Mouse (Mus musculus) midbrain, postnatal 0 days (tissue): Measurements from ENCODE around the gene Mmp19. TPM values are rescaled to one million over a fixed set of nuclear protein-coding genes. Genes with fewer than 3 reads are reported as not detected.

Experiments
- ATAC-seq: fragments of 200-750 bp; cut with Nextera tagmentation; 2 replicates; pipeline ENCODE4 v1.8.0; 2017; ENCODE audit warnings: moderate number of reproducible peaks, mild to moderate bottlenecking, moderate TSS enrichment, moderate library complexity; ENCODE audit not compliant: low FRiP score
- DNase-seq: peaks from one replicate; pipeline ENCODE4 v3.0.0-alpha.2; 2015; ENCODE audit warnings: low spot score
- H3K27ac ChIP-seq: fragments of 300-500 bp; sonication (generic); 2 replicates; pipeline ENCODE4 v1.5.1; 2014; ENCODE audit warnings: low read depth, mild to moderate bottlenecking, low read length, mixed read lengths
- H3K27me3 ChIP-seq: fragments of 300-500 bp; sonication (generic); 2 replicates; pipeline ENCODE4 v1.6.1; 2014; ENCODE audit warnings: low read length, control low read depth, mixed read lengths; ENCODE audit not compliant: insufficient read depth
- H3K36me3 ChIP-seq: fragments of 300-500 bp; sonication (generic); 2 replicates; pipeline ENCODE4 v1.6.1; 2014; ENCODE audit warnings: low read length, control low read depth, mixed read lengths; ENCODE audit not compliant: insufficient read depth
- H3K4me1 ChIP-seq: fragments of 300-500 bp; sonication (generic); 2 replicates; pipeline ENCODE4 v1.6.1; 2014; ENCODE audit warnings: mild to moderate bottlenecking, control low read depth, antibody characterized with exemption, low read length, mixed read lengths; ENCODE audit not compliant: insufficient read depth
- H3K4me2 ChIP-seq: fragments of 300-500 bp; sonication (generic); 2 replicates; pipeline ENCODE4 v1.6.1; 2014; ENCODE audit warnings: low read depth, mild to moderate bottlenecking, low read length, mixed read lengths; ENCODE audit not compliant: poor library complexity, severe bottlenecking
- H3K4me3 ChIP-seq: fragments of 300-500 bp; sonication (generic); 2 replicates; pipeline ENCODE4 v1.5.1; 2014; ENCODE audit warnings: low read depth, mild to moderate bottlenecking, low read length, moderate library complexity
- H3K9ac ChIP-seq: fragments of 300-500 bp; sonication (generic); replicated peaks from 2 replicates; pipeline ENCODE4 v1.6.1; 2014; ENCODE audit warnings: mild to moderate bottlenecking, low read length, moderate library complexity, mixed read lengths; ENCODE audit not compliant: poor library complexity, severe bottlenecking
- H3K9me3 ChIP-seq: fragments of 300-500 bp; sonication (generic); 2 replicates; pipeline ENCODE4 v1.6.1; 2016; ENCODE audit warnings: low read length, control low read depth
- CTCF ChIP-seq: IDR thresholded peaks from 2 replicates; pipeline ENCODE4 v1.5.1; 2016; ENCODE audit warnings: antibody characterized with exemption, mild to moderate bottlenecking
- WGBS: fragments of 180-500 bp; shearing (Covaris S2); extraction: QIAGEN DNeasy Blood & Tissue Kit; methylation state at CpG from one replicate; pipeline ENCODE4 v1.1.7; 2014; 5-methylcytosine and 5-hydroxymethylcytosine counted together
- polyA plus RNA-seq: library from polyadenylated mRNA; unstranded; fragments of >200 nt; fragmentation: Nextera tagmentation; extraction: Ambion mirVana; gene quantifications from 2 replicates; pipeline ENCODE4 v1.2.1, GENCODE M21; 2015
- total RNA-seq: library from RNA; depleted of rRNA; stranded (reverse); fragments of >200 nt; gene quantifications from 2 replicates; pipeline ENCODE4 v1.2.3, GENCODE M21; 2014; rRNA removed

The Mmp19 gene
- total RNA-seq (1.3 and 1.8 TPM in 2 replicates), polyA plus RNA-seq (0.29 and 0.54 TPM in 2 replicates)

- H3K27ac ChIP-seq, result no peak within 1 kb of the TSS
- ATAC-seq (no peak), DNase-seq (no peak)
- H3K9me3 ChIP-seq, result no peaks in the 10 kb centered on the region
- H3K4me1 ChIP-seq, result no peaks in the 10 kb centered on the region
- H3K27me3 ChIP-seq, result no peaks in the 10 kb centered on the region
- H3K4me2 ChIP-seq, result no peak within 1 kb of the TSS
- no peak within 1 kb of the TSS for H3K9ac ChIP-seq
- TF ChIP-seq CTCF, result no peak
- no peak within 1 kb of the TSS for H3K4me3 ChIP-seq
- WGBS, result 56% methylated on average over 7 of the region's 7 CpGs
- no peaks in the 10 kb centered on the region for H3K36me3 ChIP-seq
These were observed at the start of gene Mmp19 for GRCm38 (mm10) chr10:128790398-128791124. Mmp19 (plus strand) TSS chr10:128790910.

- Histone ChIP-seq H3K4me1 (no peaks in the 10 kb centered on the region; the same call in 1 of the 2 replicates), H3K27ac (no peak overlapping the region), H3K4me2 (peak overlapping the region; percentile 99), H3K27me3 (peaks cover 7% of the 10 kb centered on the region; the same call in 1 of the 2 replicates), H3K36me3 (no peaks in the 10 kb centered on the region), H3K4me3 (no peak overlapping the region), H3K9ac (no peak overlapping the region), H3K9me3 (no peaks in the 10 kb centered on the region)
- WGBS, result 43% methylated on average over 4 of the region's 4 CpGs
- no peak for TF ChIP-seq CTCF
- DNase-seq (no peak), ATAC-seq (no peak)
These were observed 48.1 kb upstream of the Mmp19 start for GRCm38 (mm10) chr10:128742616-128743015.

- DNase-seq, result no peak
- 14% methylated on average over 7 of the region's 7 CpGs for WGBS
- no peaks in the 10 kb centered on the region; the same call in 1 of the 2 replicates for H3K4me1 ChIP-seq
- H3K9ac ChIP-seq, result peak overlapping the region; percentile 66
- H3K27ac ChIP-seq, result no peak overlapping the region
- H3K27me3 ChIP-seq, result peaks cover 7% of the 10 kb centered on the region; the same call in 1 of the 2 replicates
- H3K4me3 ChIP-seq, result peak overlapping the region; percentile 68
- TF ChIP-seq CTCF, result no peak
- no peak for ATAC-seq
- H3K9me3 ChIP-seq, result no peaks in the 10 kb centered on the region
- H3K4me2 ChIP-seq, result peak overlapping the region; percentile 99
- no peaks in the 10 kb centered on the region for H3K36me3 ChIP-seq
These were observed 47.5 kb upstream of the Mmp19 start for GRCm38 (mm10) chr10:128743235-128743634.

GRCm38 (mm10) chr10:128743791-128744191 lies 46.9 kb upstream of the Mmp19 start:
- Histone ChIP-seq H3K27me3 (peaks cover 7% of the 10 kb centered on the region; the same call in 1 of the 2 replicates), H3K4me1 (no peaks in the 10 kb centered on the region; the same call in 1 of the 2 replicates), H3K4me3 (peak overlapping the region; percentile 68), H3K9ac (peak overlapping the region; percentile 66), H3K4me2 (peak overlapping the region; percentile 99), H3K27ac (no peak overlapping the region), H3K36me3 (no peaks in the 10 kb centered on the region), H3K9me3 (no peaks in the 10 kb centered on the region)
- DNase-seq, result peak; percentile 39
- WGBS, result 1% methylated on average over 36 of the region's 37 CpGs
- no peak for TF ChIP-seq CTCF
- no peak for ATAC-seq

GRCm38 (mm10) chr10:128744211-128744610 lies 46.5 kb upstream of the Mmp19 start:
- Histone ChIP-seq H3K27ac (no peak overlapping the region), H3K9ac (peak overlapping the region; percentile 66), H3K4me2 (peak overlapping the region; percentile 99), H3K9me3 (no peaks in the 10 kb centered on the region), H3K36me3 (no peaks in the 10 kb centered on the region), H3K4me1 (peaks cover under 1% of the 10 kb centered on the region; the same call in 1 of the 2 replicates), H3K27me3 (peaks cover 7% of the 10 kb centered on the region; the same call in 1 of the 2 replicates), H3K4me3 (peak overlapping the region; percentile 68)
- no peak for TF ChIP-seq CTCF
- ATAC-seq (no peak), DNase-seq (no peak)
- 20% methylated on average over 8 of the region's 8 CpGs for WGBS
